Mouse (Mus musculus) liver, adult 2 months (tissue): ENCODE results near the gene Chst15. TPM values are rescaled to one million over a fixed set of nuclear protein-coding genes. Genes with fewer than 3 reads are reported as not detected.

Experiments
- DNase-seq: peaks from one replicate; pipeline ENCODE4 v3.0.0-alpha.2; 2011; ENCODE audit warnings: low read depth, low spot score; ENCODE audit errors: extremely low read depth
- H3K27ac ChIP-seq: fragments of 200-500 bp; replicated peaks from 2 replicates; pipeline ENCODE4 v1.5.1; 2012; ENCODE audit warnings: low read depth, mild to moderate bottlenecking, control low read depth, inconsistent platforms, low read length; ENCODE audit not compliant: insufficient read depth
- H3K27me3 ChIP-seq: fragments of 200-500 bp; 2 replicates; pipeline ENCODE4 v1.6.1; 2012; ENCODE audit warnings: mild to moderate bottlenecking, moderate library complexity, low read length, inconsistent platforms; ENCODE audit not compliant: control insufficient read depth, insufficient read depth
- H3K36me3 ChIP-seq: fragments of 200-500 bp; 2 replicates; pipeline ENCODE4 v1.6.1; 2012; ENCODE audit warnings: low read length, inconsistent platforms; ENCODE audit not compliant: control insufficient read depth, insufficient read depth
- H3K4me1 ChIP-seq: fragments of 200-500 bp; 2 replicates; pipeline ENCODE4 v1.6.1; 2011; ENCODE audit warnings: low read length; ENCODE audit not compliant: control insufficient read depth, insufficient read depth
- H3K4me3 ChIP-seq: fragments of 200-500 bp; 2 replicates; pipeline ENCODE4 v1.5.1; 2011; ENCODE audit warnings: low read depth, mild to moderate bottlenecking, control low read depth, low read length, moderate library complexity; ENCODE audit not compliant: insufficient read depth
- H3K79me2 ChIP-seq: fragments of 200-500 bp; 2 replicates; pipeline ENCODE4 v1.6.1; 2012; ENCODE audit warnings: inconsistent platforms, mild to moderate bottlenecking, low read length, moderate library complexity; ENCODE audit not compliant: control insufficient read depth, insufficient read depth
- H3K9ac ChIP-seq: fragments of 200-500 bp; 2 replicates; pipeline ENCODE4 v1.6.1; 2012; ENCODE audit warnings: low read depth, mild to moderate bottlenecking, control low read depth, inconsistent platforms, low read length
- CTCF ChIP-seq: fragments of 200-500 bp; IDR thresholded peaks from 2 replicates; pipeline ENCODE4 v1.5.1; 2011; ENCODE audit warnings: low read depth, low read length, control low read depth
- POLR2A ChIP-seq: fragments of 200-500 bp; IDR thresholded peaks from 2 replicates; pipeline ENCODE4 v1.6.1; 2011; ENCODE audit warnings: low read length, control low read depth; ENCODE audit not compliant: insufficient read depth; ENCODE audit errors: extremely low read depth
- WGBS: fragments of 180-500 bp; shearing (Covaris S2); methylation state at CpG from one replicate; pipeline ENCODE4 v1.1.7; 2018; 5-methylcytosine and 5-hydroxymethylcytosine counted together
- polyA plus RNA-seq: library from polyadenylated mRNA; depleted of rRNA; stranded (reverse); fragments of >200 nt; gene quantifications from 2 replicates; pipeline ENCODE4 v1.2.3, GENCODE M21; 2012
- total RNA-seq: library from RNA; depleted of rRNA; stranded (reverse); fragments of >200 nt; gene quantifications from 2 replicates; pipeline ENCODE4 v1.2.3, GENCODE M21; 2014

The Chst15 gene
- total and polyA plus RNA-seq, 2 experiments, result 4.3 to 6.5 TPM

DNA sequence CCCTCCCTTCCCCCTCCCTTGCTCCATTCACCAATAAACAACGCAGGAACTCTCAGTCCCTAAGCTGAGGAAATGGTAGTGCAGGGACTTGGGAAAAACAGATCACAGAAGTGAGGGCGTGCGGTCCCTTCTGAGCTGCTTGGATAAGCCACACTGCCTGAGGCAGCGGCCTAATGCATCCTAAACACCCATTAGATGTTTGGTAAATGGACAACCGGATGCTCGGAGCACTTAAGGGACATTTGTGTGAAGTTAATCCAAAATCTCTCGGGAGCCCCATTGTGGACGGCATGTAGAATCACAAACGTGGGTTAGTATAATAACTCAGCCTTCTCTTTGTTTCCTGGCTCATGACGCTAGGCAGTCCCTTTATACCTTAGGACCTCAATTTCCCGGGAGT is 15.1 kb upstream of the Chst15 start:
- Histone ChIP-seq H3K4me3 (no peak overlapping the region), H3K36me3 (no peaks in the 10 kb centered on the region)
- DNase-seq, result no peak

DNA sequence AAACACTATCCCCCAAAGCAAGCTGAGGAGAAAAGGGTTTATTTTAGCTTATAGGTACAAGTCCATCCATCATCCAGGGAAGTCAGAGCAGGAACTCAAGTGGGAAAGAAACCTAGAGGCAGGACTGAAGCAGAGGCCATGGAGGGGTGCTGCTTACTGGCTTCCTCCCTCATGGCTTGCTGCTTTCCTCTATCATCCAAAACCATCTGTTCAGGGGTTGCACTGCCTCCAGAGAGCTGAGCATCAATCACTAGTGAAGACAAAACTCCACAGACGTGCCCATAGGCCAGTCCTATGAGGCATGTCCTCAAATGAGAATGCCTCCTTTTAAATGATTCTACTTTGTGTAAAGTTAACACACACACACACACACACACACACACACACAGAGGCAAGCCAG is 13.2 kb upstream of the Chst15 start:
- Histone ChIP-seq H3K36me3 (no peaks in the 10 kb centered on the region), H3K9ac (no peak overlapping the region), H3K4me1 (peaks cover 16% of the 10 kb centered on the region), H3K79me2 (no peaks in the 10 kb centered on the region), H3K27ac (no peak overlapping the region), H3K4me3 (no peak overlapping the region), H3K27me3 (no peaks in the 10 kb centered on the region)
- TF ChIP-seq POLR2A (no peak), CTCF (no peak)
- WGBS, result 83% methylated on average over 1 of the region's 1 CpGs
- DNase-seq, result no peak

More for the DNA sequence above, 15.1 kb upstream of the Chst15 start:
- no peaks in the 10 kb centered on the region for H3K27me3 ChIP-seq
- 69% methylated on average over 11 of the region's 11 CpGs for WGBS
- H3K27ac ChIP-seq, result 0 out of 2 replicates have a peak overlapping the region, but pooled peaks have one; percentile 32
- H3K79me2 ChIP-seq, result no peaks in the 10 kb centered on the region
- no peak overlapping the region for H3K9ac ChIP-seq
- H3K4me1 ChIP-seq, result peaks cover 4% of the 10 kb centered on the region; the same call in 1 of the 2 replicates
- no peak for TF ChIP-seq POLR2A

DNA sequence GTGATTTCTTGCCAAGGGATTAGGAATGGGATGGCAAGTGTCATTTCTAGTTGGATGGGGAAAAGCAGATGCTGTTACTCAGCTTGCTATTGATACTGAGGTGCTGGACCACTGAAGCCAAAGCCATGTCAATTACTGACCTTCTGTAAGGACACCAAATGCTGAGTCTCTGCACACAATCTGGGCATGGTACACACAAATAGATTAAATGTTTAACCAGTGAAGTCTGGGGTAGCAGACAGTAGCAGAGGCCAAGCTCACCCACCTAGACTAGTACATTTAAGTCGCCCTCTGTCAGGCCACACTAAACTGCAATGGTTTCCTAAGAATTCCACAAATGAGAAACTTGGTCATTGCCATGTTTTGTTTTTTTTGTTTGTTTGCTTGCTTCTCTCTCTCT is 11.6 kb upstream of the Chst15 start:
- 96% methylated on average over 1 of the region's 1 CpGs for WGBS
- no peak for DNase-seq

DNA sequence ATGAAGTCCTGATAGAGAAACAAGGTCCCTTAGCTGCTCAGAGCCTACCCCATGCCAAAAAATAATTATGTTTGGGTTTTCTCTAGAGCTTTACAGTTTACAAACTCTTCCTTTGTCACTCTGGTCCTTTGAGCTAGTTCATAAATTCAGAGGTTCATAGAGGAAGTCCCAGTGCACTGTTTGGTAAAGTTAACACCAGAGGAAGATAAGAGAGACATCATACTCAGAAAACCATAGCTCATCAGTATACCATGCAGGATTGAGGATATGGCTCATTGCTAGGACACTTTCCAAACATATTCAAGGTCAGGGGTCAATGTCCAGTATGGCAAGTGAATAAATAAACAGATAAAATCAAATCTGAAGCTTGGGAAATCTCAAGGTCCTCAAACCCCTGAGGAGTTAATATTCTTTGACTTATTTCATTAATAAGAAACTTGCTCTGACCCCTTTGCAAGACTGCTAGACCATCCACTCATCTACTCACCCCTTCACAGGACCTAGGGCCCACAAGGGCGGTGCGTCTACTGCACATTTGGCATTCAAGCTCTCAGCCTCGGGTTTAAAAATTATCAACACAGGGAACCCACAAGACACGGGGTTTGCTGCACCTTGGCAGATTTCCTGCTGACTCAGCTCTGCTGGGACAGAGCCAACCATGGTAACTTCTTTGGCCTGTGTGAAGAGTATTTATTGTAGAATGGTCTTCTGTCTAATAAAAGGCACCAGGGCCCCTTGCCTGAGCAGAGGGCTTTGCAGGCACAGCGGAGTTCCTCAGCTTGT is 8.7 kb upstream of the Chst15 start:
- H3K36me3 ChIP-seq, result no peaks in the 10 kb centered on the region
- H3K4me1 ChIP-seq, result peaks cover 18% of the 10 kb centered on the region
- H3K4me3 ChIP-seq, result no peak overlapping the region
- peak; percentile 68 for DNase-seq
- no peaks in the 10 kb centered on the region for H3K79me2 ChIP-seq
- no peak overlapping the region for H3K27ac ChIP-seq
- H3K27me3 ChIP-seq, result no peaks in the 10 kb centered on the region
- TF ChIP-seq CTCF (no peak), POLR2A (no peak)
- H3K9ac ChIP-seq, result no peak overlapping the region
- WGBS, result 37% methylated on average over 5 of the region's 5 CpGs

More for the DNA sequence above, 11.6 kb upstream of the Chst15 start:
- H3K36me3 ChIP-seq, result no peaks in the 10 kb centered on the region
- H3K27me3 ChIP-seq, result no peaks in the 10 kb centered on the region
- peaks cover 17% of the 10 kb centered on the region for H3K4me1 ChIP-seq
- no peak overlapping the region for H3K27ac ChIP-seq
- H3K9ac ChIP-seq, result no peak overlapping the region
- no peaks in the 10 kb centered on the region for H3K79me2 ChIP-seq
- H3K4me3 ChIP-seq, result no peak overlapping the region
- no peak for TF ChIP-seq CTCF
- no peak for TF ChIP-seq POLR2A

DNA sequence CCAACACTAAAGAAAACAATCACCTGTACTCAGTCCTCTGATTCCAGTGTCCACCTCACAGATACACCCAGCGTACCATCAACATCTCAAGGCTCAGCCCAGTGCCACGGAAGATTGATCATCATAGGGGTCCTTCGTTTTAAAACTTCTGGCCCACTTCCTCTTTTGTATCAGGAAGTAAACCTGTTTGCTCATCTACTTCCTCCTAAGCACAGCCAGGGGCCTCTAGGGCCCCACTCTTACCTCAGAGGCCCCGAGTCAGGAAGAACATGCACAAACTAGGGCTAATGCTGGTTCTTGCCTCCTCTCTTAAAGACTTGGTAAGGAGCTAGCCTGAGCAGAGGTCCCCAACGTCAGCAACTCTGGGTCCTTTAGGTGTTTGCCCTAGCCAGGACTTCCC is 6.4 kb upstream of the Chst15 start:
- Histone ChIP-seq H3K27ac (no peak overlapping the region; the same call in 1 of the 2 replicates), H3K4me3 (no peak overlapping the region), H3K27me3 (no peaks in the 10 kb centered on the region), H3K36me3 (no peaks in the 10 kb centered on the region), H3K4me1 (peaks cover 18% of the 10 kb centered on the region), H3K79me2 (no peaks in the 10 kb centered on the region), H3K9ac (no peak overlapping the region)
- WGBS, result 72% methylated on average over 5 of the region's 5 CpGs
- DNase-seq, result no peak
- TF ChIP-seq POLR2A (no peak), CTCF (no peak)

DNA sequence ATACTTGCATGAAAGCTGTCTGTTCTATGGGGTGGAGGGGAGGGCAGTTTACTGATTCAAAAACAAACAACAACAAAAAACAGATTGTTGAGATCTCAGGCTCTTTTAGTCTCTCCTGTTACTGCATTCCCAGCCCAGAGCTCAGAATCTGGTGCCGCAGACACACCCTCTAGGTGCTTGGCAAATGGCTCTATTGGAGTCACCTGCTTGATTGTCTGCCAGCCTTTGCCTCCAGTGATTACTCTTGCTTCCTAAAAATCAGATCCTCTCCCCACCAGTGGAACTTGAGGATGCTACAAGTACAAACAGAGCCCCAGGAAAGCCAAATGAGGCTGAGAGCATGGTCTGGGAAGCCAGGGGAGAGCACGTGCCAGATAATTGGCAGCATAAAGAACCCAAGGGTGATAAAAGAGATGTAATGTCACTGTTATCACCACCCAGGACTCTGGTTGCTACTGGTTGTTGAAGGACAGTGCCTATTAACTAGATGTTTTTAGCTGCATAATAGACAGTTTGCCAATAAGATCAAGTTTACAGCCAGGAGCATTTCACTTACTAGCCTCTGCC is 4.4 kb upstream of the Chst15 start:
- no peaks in the 10 kb centered on the region for H3K36me3 ChIP-seq
- H3K4me1 ChIP-seq, result peaks cover 16% of the 10 kb centered on the region
- TF ChIP-seq POLR2A (no peak), CTCF (no peak)
- 0 out of 2 replicates have a peak, but pooled peaks cover 3% of the 10 kb centered on the region for H3K27me3 ChIP-seq
- H3K9ac ChIP-seq, result no peak overlapping the region
- WGBS, result 71% methylated on average over 2 of the region's 2 CpGs
- no peak overlapping the region for H3K4me3 ChIP-seq
- no peak overlapping the region for H3K27ac ChIP-seq
- DNase-seq, result no peak
- H3K79me2 ChIP-seq, result no peaks in the 10 kb centered on the region
